Mouse (Mus musculus) limb, embryonic 13.5 days (tissue): ENCODE measurements around the gene Antxr2. TPM values are rescaled to one million over a fixed set of nuclear protein-coding genes. Genes with fewer than 3 reads are reported as not detected.
A peak's percentile ranks its signal among the peaks of the same experiment; 100 is the strongest.

Experiments
- ATAC-seq: fragments of 200-750 bp; cut with Nextera tagmentation; 2 replicates; pipeline ENCODE4 v1.8.0; 2017; ENCODE audit warnings: low read depth, moderate number of reproducible peaks, moderate TSS enrichment; ENCODE audit not compliant: low FRiP score
- H3K27ac ChIP-seq: fragments of 300-500 bp; sonication (generic); 2 replicates; pipeline ENCODE4 v1.5.1; 2015; ENCODE audit warnings: inconsistent platforms, mild to moderate bottlenecking, moderate library complexity
- H3K27me3 ChIP-seq: fragments of 300-500 bp; sonication (generic); 2 replicates; pipeline ENCODE4 v1.6.1; 2015; ENCODE audit warnings: mild to moderate bottlenecking, inconsistent platforms
- H3K36me3 ChIP-seq: fragments of 300-500 bp; sonication (generic); 2 replicates; pipeline ENCODE4 v1.6.1; 2015; ENCODE audit warnings: inconsistent platforms, mild to moderate bottlenecking, moderate library complexity
- H3K4me1 ChIP-seq: fragments of 300-500 bp; sonication (generic); 2 replicates; pipeline ENCODE4 v1.6.1; 2015; ENCODE audit warnings: inconsistent platforms
- H3K4me2 ChIP-seq: fragments of 300-500 bp; sonication (generic); replicated peaks from 2 replicates; pipeline ENCODE4 v1.6.1; 2015; ENCODE audit warnings: inconsistent platforms, mild to moderate bottlenecking, moderate library complexity
- H3K4me3 ChIP-seq: fragments of 300-500 bp; sonication (generic); 2 replicates; pipeline ENCODE4 v1.5.1; 2015; ENCODE audit warnings: moderate library complexity, mild to moderate bottlenecking, inconsistent platforms
- H3K9ac ChIP-seq: fragments of 300-500 bp; sonication (generic); 2 replicates; pipeline ENCODE4 v1.6.1; 2015; ENCODE audit warnings: mild to moderate bottlenecking, inconsistent platforms
- H3K9me3 ChIP-seq: fragments of 300-500 bp; sonication (generic); 2 replicates; pipeline ENCODE4 v1.6.1; 2016; ENCODE audit warnings: inconsistent platforms
- WGBS: fragments of 180-500 bp; shearing (Covaris S2); methylation state at CpG from one replicate; pipeline ENCODE4 v1.1.7; 2015; 5-methylcytosine and 5-hydroxymethylcytosine counted together
- polyA plus RNA-seq: library from polyadenylated mRNA; unstranded; fragments of >200 nt; fragmentation: Nextera tagmentation; extraction: Ambion mirVana; gene quantifications from 2 replicates; pipeline ENCODE4 v1.2.1, GENCODE M21; 2015

Antxr2 gene
- 29.1 and 32.1 TPM in 2 replicates for polyA plus RNA-seq

- Histone ChIP-seq H3K27ac (peak within 1 kb of the TSS; percentile 88), H3K36me3 (peaks cover 7% of the 10 kb centered on the region), H3K9ac (peak within 1 kb of the TSS; percentile 84), H3K27me3 (peaks cover 6% of the 10 kb centered on the region; the same call in 1 of the 2 replicates), H3K4me1 (peaks cover 23% of the 10 kb centered on the region), H3K9me3 (no peaks in the 10 kb centered on the region), H3K4me3 (peak within 1 kb of the TSS; percentile 74), H3K4me2 (peak within 1 kb of the TSS; percentile 72)
- whole genome bisulfite sequencing: 3% methylated on average over 58 of the region's 58 CpGs
- ATAC-seq: peak; percentile 62
These were observed at the start of gene Antxr2 for GRCm38 (mm10) chr5:98030902-98031641. Antxr2 (minus strand) TSS chr5:98031043.

- Histone ChIP-seq H3K4me3 (no peak overlapping the region), H3K9me3 (no peaks in the 10 kb centered on the region), H3K27me3 (no peaks in the 10 kb centered on the region), H3K36me3 (no peaks in the 10 kb centered on the region), H3K4me1 (no peaks in the 10 kb centered on the region), H3K9ac (no peak overlapping the region), H3K27ac (no peak overlapping the region), H3K4me2 (no peak overlapping the region)
- ATAC-seq: no peak
- 69% methylated on average over 3 of the region's 3 CpGs for WGBS
These were observed 45.8 kb upstream of the Antxr2 start for GRCm38 (mm10) chr5:98076612-98077011.

- Histone ChIP-seq H3K9ac (no peak overlapping the region), H3K27ac (no peak overlapping the region), H3K27me3 (no peaks in the 10 kb centered on the region), H3K4me2 (no peak overlapping the region), H3K9me3 (no peaks in the 10 kb centered on the region), H3K4me3 (no peak overlapping the region), H3K36me3 (no peaks in the 10 kb centered on the region), H3K4me1 (no peaks in the 10 kb centered on the region)
- 56% methylated on average over 4 of the region's 4 CpGs for WGBS
- no peak for ATAC-seq
These were observed 38.3 kb upstream of the Antxr2 start for GRCm38 (mm10) chr5:98069191-98069590.

- no peaks in the 10 kb centered on the region for H3K9me3 ChIP-seq
- no peak overlapping the region for H3K9ac ChIP-seq
- H3K4me2 ChIP-seq: no peak overlapping the region
- WGBS: 94% methylated on average over 6 of the region's 6 CpGs
- H3K36me3 ChIP-seq: no peaks in the 10 kb centered on the region
- H3K4me3 ChIP-seq: no peak overlapping the region
- no peaks in the 10 kb centered on the region for H3K27me3 ChIP-seq
- H3K27ac ChIP-seq: no peak overlapping the region
- H3K4me1 ChIP-seq: 0 out of 2 replicates have a peak, but pooled peaks cover 3% of the 10 kb centered on the region
- no peak for ATAC-seq
These were observed 24.4 kb upstream of the Antxr2 start for GRCm38 (mm10) chr5:98055275-98055674.

- H3K4me3 ChIP-seq: no peak overlapping the region
- no peak for ATAC-seq
- 96% methylated on average over 1 of the region's 1 CpGs for WGBS
- H3K27ac ChIP-seq: no peak overlapping the region
- no peak overlapping the region for H3K4me2 ChIP-seq
- H3K36me3 ChIP-seq: no peaks in the 10 kb centered on the region
- H3K27me3 ChIP-seq: no peaks in the 10 kb centered on the region
- H3K4me1 ChIP-seq: 0 out of 2 replicates have a peak, but pooled peaks cover 3% of the 10 kb centered on the region
- no peaks in the 10 kb centered on the region for H3K9me3 ChIP-seq
- H3K9ac ChIP-seq: no peak overlapping the region
These were observed 24.0 kb upstream of the Antxr2 start for GRCm38 (mm10) chr5:98054834-98055233.

- Histone ChIP-seq H3K9me3 (no peaks in the 10 kb centered on the region), H3K4me3 (no peak overlapping the region), H3K9ac (no peak overlapping the region), H3K4me2 (no peak overlapping the region), H3K36me3 (no peaks in the 10 kb centered on the region), H3K27me3 (peaks cover 6% of the 10 kb centered on the region; the same call in 1 of the 2 replicates), H3K27ac (no peak overlapping the region), H3K4me1 (peaks cover under 1% of the 10 kb centered on the region; the same call in 1 of the 2 replicates)
- no peak for ATAC-seq
- WGBS: 67% methylated on average over 2 of the region's 2 CpGs
These were observed 4.1 kb upstream of the Antxr2 start for GRCm38 (mm10) chr5:98034928-98035327.

- WGBS: 57% methylated on average over 2 of the region's 2 CpGs
- no peak overlapping the region for H3K9ac ChIP-seq
- no peaks in the 10 kb centered on the region for H3K36me3 ChIP-seq
- no peak overlapping the region for H3K27ac ChIP-seq
- no peak overlapping the region for H3K4me3 ChIP-seq
- no peaks in the 10 kb centered on the region for H3K9me3 ChIP-seq
- peaks cover 6% of the 10 kb centered on the region; the same call in 1 of the 2 replicates for H3K27me3 ChIP-seq
- peaks cover 8% of the 10 kb centered on the region for H3K4me1 ChIP-seq
- no peak for ATAC-seq
- no peak overlapping the region for H3K4me2 ChIP-seq
These were observed 3.4 kb upstream of the Antxr2 start for GRCm38 (mm10) chr5:98034207-98034606.

GRCm38 (mm10) chr5:98032803-98033420 is 2.1 kb upstream of the Antxr2 start:
- H3K9me3 ChIP-seq: no peaks in the 10 kb centered on the region
- no peak overlapping the region for H3K9ac ChIP-seq
- peaks cover 16% of the 10 kb centered on the region for H3K4me1 ChIP-seq
- peaks cover 6% of the 10 kb centered on the region; the same call in 1 of the 2 replicates for H3K27me3 ChIP-seq
- no peak overlapping the region for H3K4me2 ChIP-seq
- H3K27ac ChIP-seq: no peak overlapping the region
- H3K36me3 ChIP-seq: no peaks in the 10 kb centered on the region
- no peak overlapping the region for H3K4me3 ChIP-seq
- no peak for ATAC-seq
- 73% methylated on average over 7 of the region's 7 CpGs for WGBS

- peak overlapping the region; percentile 72 for H3K4me2 ChIP-seq
- H3K4me1 ChIP-seq: peaks cover 23% of the 10 kb centered on the region
- H3K36me3 ChIP-seq: peaks cover 15% of the 10 kb centered on the region
- no peaks in the 10 kb centered on the region for H3K9me3 ChIP-seq
- peak overlapping the region; percentile 88 for H3K27ac ChIP-seq
- ATAC-seq: peak; percentile 77
- H3K9ac ChIP-seq: peak overlapping the region; percentile 84
- H3K27me3 ChIP-seq: peaks cover 4% of the 10 kb centered on the region; the same call in 1 of the 2 replicates
- under 1% methylated on average over 36 of the region's 36 CpGs for WGBS
- H3K4me3 ChIP-seq: peak overlapping the region; percentile 74
These were observed 547 bp downstream of the Antxr2 start for GRCm38 (mm10) chr5:98030091-98030901.

GRCm38 (mm10) chr5:98027688-98028389 is 3.0 kb downstream of the Antxr2 start:
- Histone ChIP-seq H3K36me3 (peaks cover 27% of the 10 kb centered on the region), H3K4me2 (peak overlapping the region; percentile 72), H3K9me3 (no peaks in the 10 kb centered on the region), H3K4me3 (peak overlapping the region; percentile 74), H3K4me1 (peaks cover 23% of the 10 kb centered on the region), H3K27ac (no peak overlapping the region), H3K9ac (peak overlapping the region; percentile 39; the same call in 1 of the 2 replicates), H3K27me3 (peaks cover 4% of the 10 kb centered on the region; the same call in 1 of the 2 replicates)
- ATAC-seq: no peak
- WGBS: 57% methylated on average over 8 of the region's 8 CpGs

GRCm38 (mm10) chr5:98025921-98026320 is 4.9 kb downstream of the Antxr2 start:
- H3K9me3 ChIP-seq: no peaks in the 10 kb centered on the region
- WGBS: 93% methylated on average over 2 of the region's 2 CpGs
- peaks cover 23% of the 10 kb centered on the region for H3K4me1 ChIP-seq
- peaks cover 39% of the 10 kb centered on the region for H3K36me3 ChIP-seq
- no peak for ATAC-seq
- H3K9ac ChIP-seq: no peak overlapping the region
- H3K4me2 ChIP-seq: no peak overlapping the region
- no peak overlapping the region for H3K4me3 ChIP-seq
- no peaks in the 10 kb centered on the region for H3K27me3 ChIP-seq
- no peak overlapping the region for H3K27ac ChIP-seq
